Mouse (Mus musculus) neural tube, embryonic 13.5 days (tissue): ENCODE results near the gene Tmem121b. TPM values are rescaled to one million over a fixed set of nuclear protein-coding genes. Genes with fewer than 3 reads are reported as not detected.
A peak's percentile ranks its signal among the peaks of the same experiment; 100 is the strongest.

Source experiments
- ATAC-seq: fragments of 200-750 bp; cut with Nextera tagmentation; 2 replicates; pipeline ENCODE4 v1.8.0; 2017; ENCODE audit warnings: low read depth, mild to moderate bottlenecking, moderate TSS enrichment, moderate library complexity
- H3K27ac ChIP-seq: fragments of 300-500 bp; sonication (generic); replicated peaks from 2 replicates; pipeline ENCODE4 v1.5.1; 2015; ENCODE audit warnings: moderate library complexity, mild to moderate bottlenecking, inconsistent platforms
- H3K27me3 ChIP-seq: fragments of 300-500 bp; sonication (generic); 2 replicates; pipeline ENCODE4 v1.6.1; 2015; ENCODE audit warnings: mild to moderate bottlenecking, inconsistent platforms
- H3K36me3 ChIP-seq: fragments of 300-500 bp; sonication (generic); 2 replicates; pipeline ENCODE4 v1.6.1; 2015; ENCODE audit warnings: mild to moderate bottlenecking, inconsistent platforms
- H3K4me1 ChIP-seq: fragments of 300-500 bp; sonication (generic); replicated peaks from 2 replicates; pipeline ENCODE4 v1.6.1; 2015; ENCODE audit warnings: inconsistent platforms
- H3K4me2 ChIP-seq: fragments of 300-500 bp; sonication (generic); 2 replicates; pipeline ENCODE4 v1.6.1; 2015; ENCODE audit warnings: inconsistent platforms, mild to moderate bottlenecking, moderate library complexity
- H3K4me3 ChIP-seq: fragments of 300-500 bp; sonication (generic); 2 replicates; pipeline ENCODE4 v1.5.1; 2015; ENCODE audit warnings: mild to moderate bottlenecking, inconsistent platforms
- H3K9ac ChIP-seq: fragments of 300-500 bp; sonication (generic); 2 replicates; pipeline ENCODE4 v1.6.1; 2015; ENCODE audit warnings: moderate library complexity, mild to moderate bottlenecking, inconsistent platforms
- H3K9me3 ChIP-seq: fragments of 300-500 bp; sonication (generic); 2 replicates; pipeline ENCODE4 v1.6.1; 2016; ENCODE audit warnings: inconsistent platforms
- WGBS: fragments of 180-500 bp; shearing (Covaris S2); methylation state at CpG from one replicate; pipeline ENCODE4 v1.1.7; 2015; 5-methylcytosine and 5-hydroxymethylcytosine counted together
- polyA plus RNA-seq: library from polyadenylated mRNA; unstranded; fragments of >200 nt; fragmentation: Nextera tagmentation; extraction: Ambion mirVana; gene quantifications from 2 replicates; pipeline ENCODE4 v1.2.1, GENCODE M21; 2015

Tmem121b gene
- polyA plus RNA-seq, 1 experiment from 2014 or later = 2.5 TPM

DNA sequence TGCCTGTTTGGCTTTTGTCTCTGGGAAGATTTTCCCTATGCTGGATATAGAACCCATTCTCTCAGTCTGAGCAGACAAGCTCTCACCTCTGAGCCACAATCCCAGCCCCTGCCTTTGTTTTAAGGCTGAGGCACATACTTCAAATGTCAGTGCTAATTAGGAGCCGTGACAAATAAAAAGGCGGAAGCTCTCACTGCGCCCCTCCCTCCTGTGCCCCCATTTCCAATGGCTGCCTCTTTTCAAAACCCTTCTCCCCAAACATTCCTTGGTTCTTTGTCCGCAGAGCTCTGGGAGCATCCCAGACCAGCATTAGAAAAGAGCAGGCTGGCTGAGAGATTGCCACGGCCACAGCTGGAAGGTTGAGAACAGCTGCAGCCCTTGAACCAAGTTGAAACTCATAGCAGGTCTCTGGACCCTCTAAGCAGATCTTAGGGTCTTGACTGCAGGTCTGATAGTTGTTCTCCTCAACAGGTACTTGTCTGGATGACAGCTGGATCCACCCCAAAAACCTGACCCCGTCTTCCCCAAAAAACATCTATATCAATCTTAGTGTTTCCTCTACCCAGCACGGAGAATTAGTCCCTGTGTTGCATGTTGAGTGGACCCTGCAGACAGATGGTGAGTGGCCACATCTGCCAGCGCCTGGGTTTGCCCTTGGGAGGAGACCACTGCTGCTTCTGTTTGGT is 21.0 kb downstream of the Tmem121b start:
- ATAC-seq = peak; percentile 58
- 0 out of 2 replicates have a peak overlapping the region, but pooled peaks have one; percentile 26 for H3K9ac ChIP-seq
- WGBS = 10% methylated on average over 8 of the region's 8 CpGs
- no peak overlapping the region for H3K4me3 ChIP-seq
- H3K4me1 ChIP-seq = peaks cover 56% of the 10 kb centered on the region
- H3K27me3 ChIP-seq = no peaks in the 10 kb centered on the region
- 0 out of 2 replicates have a peak, but pooled peaks cover 3% of the 10 kb centered on the region for H3K36me3 ChIP-seq
- H3K4me2 ChIP-seq = peak overlapping the region; percentile 27
- H3K9me3 ChIP-seq = no peaks in the 10 kb centered on the region
- peak overlapping the region; percentile 93 for H3K27ac ChIP-seq

DNA sequence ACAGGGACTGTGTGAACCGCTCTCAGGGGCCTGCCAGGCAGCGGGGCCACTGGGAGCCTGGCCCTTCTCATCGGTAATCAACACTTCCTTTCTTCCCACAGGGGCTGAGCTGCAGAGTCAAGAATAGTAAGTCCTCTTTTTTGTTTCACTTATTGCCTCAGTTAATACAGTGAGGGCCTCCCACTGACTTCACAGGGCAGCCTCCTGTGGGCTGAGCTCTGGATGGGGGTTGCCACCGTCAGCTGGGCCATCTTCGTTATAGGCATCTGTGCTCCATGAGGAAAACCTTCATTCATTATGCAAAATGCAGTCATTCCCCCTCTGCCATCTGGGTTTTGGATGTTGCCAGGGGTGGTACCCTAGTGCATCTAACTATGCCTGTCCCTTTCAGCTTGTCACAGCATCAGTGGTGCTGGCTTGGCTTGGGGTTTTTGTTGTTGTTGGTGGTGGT is 21.6 kb downstream of the Tmem121b start:
- no peaks in the 10 kb centered on the region for H3K27me3 ChIP-seq
- 0 out of 2 replicates have a peak overlapping the region, but pooled peaks have one; percentile 26 for H3K9ac ChIP-seq
- 2% methylated on average over 5 of the region's 5 CpGs for WGBS
- peak overlapping the region; percentile 27 for H3K4me2 ChIP-seq
- peak; percentile 87 for ATAC-seq
- peak overlapping the region; percentile 93 for H3K27ac ChIP-seq
- no peak overlapping the region for H3K4me3 ChIP-seq
- H3K9me3 ChIP-seq = no peaks in the 10 kb centered on the region
- peaks cover 56% of the 10 kb centered on the region for H3K4me1 ChIP-seq
- 0 out of 2 replicates have a peak, but pooled peaks cover 3% of the 10 kb centered on the region for H3K36me3 ChIP-seq

DNA sequence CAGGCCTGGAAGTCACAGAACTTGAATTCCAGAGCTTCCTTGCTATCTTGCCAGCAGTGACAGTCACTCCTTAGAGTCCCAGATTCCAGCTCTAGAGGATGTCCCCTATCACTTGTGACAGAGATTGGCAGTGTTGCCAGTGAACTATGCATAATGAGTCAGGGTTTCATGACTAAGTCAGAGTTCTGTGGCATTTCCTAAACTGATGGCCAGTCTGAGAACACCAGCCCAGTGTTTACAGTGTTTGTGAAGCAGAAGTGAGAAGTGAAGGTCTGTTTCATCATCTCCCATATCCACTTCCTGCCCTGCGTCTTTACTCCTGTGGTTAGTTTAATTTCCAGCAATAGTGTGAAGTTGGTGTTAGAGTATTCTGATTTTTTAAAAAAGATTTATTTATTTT is 22.9 kb downstream of the Tmem121b start:
- WGBS = 93% methylated on average over 1 of the region's 1 CpGs
- Histone ChIP-seq H3K9me3 (no peaks in the 10 kb centered on the region), H3K4me2 (no peak overlapping the region), H3K27me3 (no peaks in the 10 kb centered on the region), H3K36me3 (no peaks in the 10 kb centered on the region), H3K9ac (no peak overlapping the region), H3K4me1 (peaks cover 56% of the 10 kb centered on the region), H3K4me3 (no peak overlapping the region), H3K27ac (peak overlapping the region; percentile 93)
- ATAC-seq = no peak

DNA sequence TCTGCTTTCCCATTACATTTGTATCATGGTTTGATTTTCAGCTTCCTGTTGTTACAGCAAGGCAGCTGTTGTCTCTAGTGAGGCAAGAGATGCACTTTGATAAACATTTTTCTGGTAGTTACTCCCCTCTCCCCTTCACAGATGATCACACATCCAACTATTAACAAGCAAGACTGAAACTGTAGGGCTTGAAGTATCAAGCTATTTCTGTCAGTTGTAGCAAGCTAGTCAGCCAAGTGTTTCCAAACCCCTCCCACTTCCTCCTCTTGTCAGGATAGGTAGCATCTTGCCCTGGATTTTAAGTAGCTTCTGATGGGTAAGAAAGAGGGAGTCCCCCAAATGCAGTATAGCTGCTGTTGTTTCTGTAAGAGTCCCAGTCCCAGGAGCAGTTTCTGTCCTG is 23.8 kb downstream of the Tmem121b start:
- Histone ChIP-seq H3K27ac (peak overlapping the region; percentile 93; the same call in 1 of the 2 replicates), H3K27me3 (peaks cover 6% of the 10 kb centered on the region), H3K4me1 (peaks cover 55% of the 10 kb centered on the region), H3K9me3 (no peaks in the 10 kb centered on the region), H3K4me2 (no peak overlapping the region), H3K9ac (no peak overlapping the region), H3K4me3 (no peak overlapping the region), H3K36me3 (no peaks in the 10 kb centered on the region)
- ATAC-seq = no peak

DNA sequence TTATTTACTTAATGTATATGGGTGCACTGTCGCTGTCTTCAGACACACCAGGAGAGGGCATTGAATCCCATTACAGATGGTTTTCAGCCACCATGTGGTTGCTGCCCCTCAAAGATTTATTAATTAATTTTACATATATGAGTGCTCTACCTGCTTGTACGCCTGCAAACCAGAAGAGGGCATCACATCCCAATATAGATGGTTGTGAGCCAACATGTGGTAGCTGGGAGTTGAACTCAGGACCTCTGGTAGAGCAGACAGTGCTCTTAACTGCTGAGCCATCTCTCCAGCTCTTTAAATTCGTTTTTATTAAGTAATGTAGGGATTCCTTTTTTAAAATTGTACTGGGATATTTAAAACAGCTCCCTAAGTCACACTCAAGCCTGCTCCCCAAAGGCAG is 24.3 kb downstream of the Tmem121b start:
- ATAC-seq = no peak
- 68% methylated on average over 3 of the region's 3 CpGs for WGBS
- H3K4me2 ChIP-seq = no peak overlapping the region
- 0 out of 2 replicates have a peak overlapping the region, but pooled peaks have one; percentile 93 for H3K27ac ChIP-seq
- no peaks in the 10 kb centered on the region for H3K9me3 ChIP-seq
- peaks cover 56% of the 10 kb centered on the region for H3K4me1 ChIP-seq
- H3K4me3 ChIP-seq = no peak overlapping the region
- peaks cover 11% of the 10 kb centered on the region for H3K27me3 ChIP-seq
- H3K36me3 ChIP-seq = no peaks in the 10 kb centered on the region
- no peak overlapping the region for H3K9ac ChIP-seq

DNA sequence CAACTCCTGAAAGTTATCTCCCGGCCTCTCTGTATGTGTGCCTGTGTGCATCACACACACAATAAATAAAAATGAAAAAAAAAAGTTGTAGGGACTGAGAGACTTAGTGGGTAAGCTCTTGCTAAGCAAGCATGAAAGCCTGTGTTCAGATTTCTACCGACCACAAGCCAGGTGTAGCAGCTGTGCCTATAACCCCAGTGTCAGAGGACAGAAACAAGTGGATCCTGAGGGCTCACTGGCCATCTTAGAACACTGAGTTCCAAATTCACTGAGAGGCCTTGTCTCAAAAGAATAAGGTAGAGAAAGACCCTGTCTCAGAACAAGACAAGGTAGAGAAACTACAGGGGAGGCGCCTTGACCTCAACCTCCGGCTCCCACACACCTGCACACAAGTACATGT is 25.3 kb downstream of the Tmem121b start:
- Histone ChIP-seq H3K27ac (no peak overlapping the region), H3K4me3 (no peak overlapping the region), H3K36me3 (no peaks in the 10 kb centered on the region), H3K4me1 (peaks cover 56% of the 10 kb centered on the region), H3K4me2 (no peak overlapping the region), H3K27me3 (peaks cover 21% of the 10 kb centered on the region), H3K9ac (no peak overlapping the region), H3K9me3 (no peaks in the 10 kb centered on the region)
- ATAC-seq = no peak
- 90% methylated on average over 4 of the region's 4 CpGs for WGBS

DNA sequence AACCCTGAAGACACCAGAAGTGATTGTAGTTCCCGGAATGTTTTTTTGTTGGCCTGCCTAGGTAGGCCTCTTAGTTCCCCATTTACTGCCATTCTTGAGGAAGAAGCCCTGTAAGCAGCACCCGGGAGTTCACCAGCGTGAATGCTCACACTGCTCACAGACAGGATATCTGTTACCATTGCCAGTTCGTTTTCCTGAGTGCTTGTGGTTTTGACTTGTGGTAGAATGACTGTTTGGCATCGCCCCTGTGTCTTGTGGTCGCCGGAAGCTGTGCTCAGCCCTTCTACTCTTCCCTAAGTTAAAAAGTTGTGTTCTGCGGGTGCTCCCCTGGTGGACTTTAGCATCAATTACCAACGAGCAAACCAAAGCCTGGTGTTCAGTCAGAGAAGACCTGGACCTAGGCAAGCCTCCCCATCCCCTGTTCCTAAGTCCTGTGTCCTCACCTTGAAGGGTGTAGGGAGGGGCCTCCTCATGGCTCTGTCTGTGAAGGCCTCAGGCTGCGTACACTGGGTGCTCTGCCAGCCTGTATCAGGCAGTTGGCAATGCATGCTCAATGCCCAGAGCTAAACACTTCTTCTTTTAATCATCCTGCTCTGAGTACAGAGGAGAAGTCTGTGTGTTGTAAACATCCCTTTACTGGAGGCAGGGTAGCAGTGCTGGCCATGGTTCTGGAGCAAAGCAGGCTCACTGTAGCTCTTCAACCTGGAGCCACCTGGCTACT is 26.8 kb downstream of the Tmem121b start:
- WGBS = 75% methylated on average over 10 of the region's 10 CpGs
- peaks cover 36% of the 10 kb centered on the region for H3K27me3 ChIP-seq
- H3K4me1 ChIP-seq = peaks cover 46% of the 10 kb centered on the region
- no peak overlapping the region for H3K4me3 ChIP-seq
- no peak overlapping the region for H3K4me2 ChIP-seq
- no peaks in the 10 kb centered on the region for H3K9me3 ChIP-seq
- ATAC-seq = no peak
- H3K36me3 ChIP-seq = no peaks in the 10 kb centered on the region
- no peak overlapping the region for H3K27ac ChIP-seq
- no peak overlapping the region for H3K9ac ChIP-seq

DNA sequence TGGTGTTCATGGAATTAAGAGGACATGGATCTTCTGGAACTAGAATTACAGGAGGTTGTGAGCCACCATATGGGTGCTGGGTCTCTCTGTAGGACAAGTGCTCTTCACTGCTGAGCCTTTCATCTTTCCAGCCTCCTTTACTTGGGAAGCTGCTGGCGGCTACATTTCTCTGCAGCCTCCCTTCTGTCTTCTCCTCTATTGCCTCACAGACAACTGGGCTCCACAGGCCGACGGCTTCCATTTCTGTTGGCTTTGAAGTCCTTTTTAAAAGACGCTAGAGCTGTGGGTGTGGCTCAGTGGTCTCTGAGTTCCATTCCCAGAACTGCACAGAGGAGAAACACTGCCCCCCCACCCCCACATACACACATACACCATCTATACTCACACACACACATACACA is 28.2 kb downstream of the Tmem121b start:
- ATAC-seq = no peak
- WGBS = 35% methylated on average over 4 of the region's 4 CpGs
- Histone ChIP-seq H3K9me3 (no peaks in the 10 kb centered on the region), H3K4me3 (no peak overlapping the region), H3K27me3 (peaks cover 49% of the 10 kb centered on the region), H3K4me2 (no peak overlapping the region), H3K4me1 (peaks cover 33% of the 10 kb centered on the region), H3K36me3 (no peaks in the 10 kb centered on the region), H3K9ac (no peak overlapping the region), H3K27ac (no peak overlapping the region)

DNA sequence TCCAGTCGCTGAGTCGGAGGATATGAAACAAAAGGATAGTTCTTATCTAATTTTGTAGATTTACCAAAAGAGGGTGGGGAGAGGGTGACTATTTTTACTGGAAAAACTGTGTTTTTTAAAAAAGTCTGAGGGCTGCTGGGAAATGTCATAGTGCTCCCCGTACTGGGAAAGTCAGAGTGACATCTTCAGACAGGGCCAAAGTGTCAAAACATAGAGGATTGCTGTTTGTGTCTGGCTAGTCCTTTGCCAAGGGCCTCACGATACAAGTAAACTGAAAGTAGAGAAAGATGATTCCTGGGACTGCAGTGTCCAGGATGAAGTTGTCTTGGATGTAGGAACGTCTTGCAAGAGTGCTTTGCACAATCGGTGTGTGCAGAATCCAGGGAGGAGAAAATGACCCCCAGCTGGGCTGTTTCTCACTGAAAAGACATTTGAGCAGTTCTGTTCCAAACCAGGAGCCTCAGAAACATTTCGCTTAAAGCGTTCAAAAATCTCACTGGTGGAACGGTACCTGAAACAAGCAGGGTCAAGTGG is 29.1 kb downstream of the Tmem121b start:
- Histone ChIP-seq H3K4me3 (peak overlapping the region; percentile 63), H3K27ac (no peak overlapping the region), H3K36me3 (no peaks in the 10 kb centered on the region), H3K4me2 (peak overlapping the region; percentile 65), H3K9me3 (no peaks in the 10 kb centered on the region), H3K4me1 (peaks cover 23% of the 10 kb centered on the region), H3K9ac (0 out of 2 replicates have a peak overlapping the region, but pooled peaks have one; percentile 23), H3K27me3 (peaks cover 50% of the 10 kb centered on the region)
- 59% methylated on average over 9 of the region's 9 CpGs for WGBS
- no peak for ATAC-seq

DNA sequence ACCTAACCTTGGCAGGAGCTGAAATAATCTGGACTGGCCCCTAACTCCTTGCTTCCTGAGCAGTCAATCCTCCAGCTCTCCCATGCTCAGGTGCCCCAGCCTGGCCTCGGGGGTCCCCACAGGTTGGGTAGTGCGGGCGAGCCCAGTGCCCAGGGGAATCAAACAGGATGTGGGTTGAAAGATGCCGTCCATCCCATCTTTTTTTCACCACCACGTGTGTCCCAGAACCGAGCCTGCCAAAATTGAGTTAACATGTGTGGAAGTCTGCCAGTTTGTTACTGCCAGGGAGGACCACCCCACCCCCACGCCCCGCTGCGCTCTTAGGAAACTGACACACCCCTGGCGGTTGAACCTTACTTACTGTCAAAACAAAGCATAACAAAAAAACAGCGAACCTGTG is 29.7 kb downstream of the Tmem121b start:
- no peaks in the 10 kb centered on the region for H3K36me3 ChIP-seq
- peak; percentile 50 for ATAC-seq
- peak overlapping the region; percentile 63 for H3K4me3 ChIP-seq
- H3K27me3 ChIP-seq = peaks cover 50% of the 10 kb centered on the region
- no peaks in the 10 kb centered on the region for H3K9me3 ChIP-seq
- H3K27ac ChIP-seq = no peak overlapping the region
- H3K4me2 ChIP-seq = peak overlapping the region; percentile 65
- 4% methylated on average over 11 of the region's 11 CpGs for WGBS
- peak overlapping the region; percentile 77 for H3K9ac ChIP-seq
- H3K4me1 ChIP-seq = peaks cover 22% of the 10 kb centered on the region

DNA sequence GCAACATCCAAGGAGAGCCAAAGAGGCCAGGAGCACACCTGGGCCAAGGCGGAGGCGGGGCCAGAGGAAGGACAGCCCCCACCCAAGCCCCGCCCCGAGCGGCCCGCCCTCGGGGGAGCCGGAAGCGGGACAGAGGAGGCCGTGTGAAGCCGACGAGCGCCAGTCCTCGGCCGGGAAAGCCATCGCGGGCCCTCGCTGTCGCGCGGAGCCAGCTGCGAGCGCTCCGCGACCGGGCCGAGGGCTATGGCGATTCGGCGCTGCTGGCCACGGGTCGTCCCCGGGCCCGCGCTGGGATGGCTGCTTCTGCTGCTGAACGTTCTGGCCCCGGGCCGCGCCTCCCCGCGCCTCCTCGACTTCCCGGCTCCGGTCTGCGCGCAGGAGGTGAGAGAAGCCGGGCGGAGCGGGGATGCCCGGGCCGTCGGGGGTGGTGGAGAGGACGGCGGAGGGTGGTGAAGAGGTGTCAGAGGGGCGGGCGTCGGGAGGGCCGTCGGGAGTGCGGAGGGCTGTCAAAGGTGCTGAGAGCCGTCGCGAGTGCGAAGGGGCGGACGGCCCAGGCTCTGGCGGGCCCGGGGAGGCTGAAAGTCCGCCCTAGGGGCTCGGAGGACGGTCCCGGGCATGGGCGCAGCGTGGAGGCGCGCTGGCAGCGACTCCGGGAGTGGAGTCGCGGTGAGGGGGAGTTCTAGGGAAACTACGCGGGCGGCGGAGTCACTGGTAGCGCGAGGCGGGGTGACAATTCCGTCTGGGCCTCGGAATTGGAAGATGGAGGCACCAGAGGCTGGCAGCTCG is 30.3 kb downstream of the Tmem121b start, which contains the start of gene Il17ra:
Il17ra (plus strand) TSS at position 162 of the 786 bp plus-strand sequence.
- peaks cover 22% of the 10 kb centered on the region for H3K4me1 ChIP-seq
- peak within 1 kb of the TSS; percentile 77 for H3K9ac ChIP-seq
- no peaks in the 10 kb centered on the region for H3K36me3 ChIP-seq
- H3K4me3 ChIP-seq = peak within 1 kb of the TSS; percentile 63
- H3K4me2 ChIP-seq = peak within 1 kb of the TSS; percentile 65
- WGBS = under 1% methylated on average over 89 of the region's 90 CpGs
- H3K27ac ChIP-seq = no peak within 1 kb of the TSS
- no peaks in the 10 kb centered on the region for H3K9me3 ChIP-seq
- peak; percentile 76 for ATAC-seq
- peaks cover 50% of the 10 kb centered on the region for H3K27me3 ChIP-seq
